Mouse (Mus musculus): Measurements from ENCODE around the gene Trim43a. TPM values are rescaled to one million over a fixed set of nuclear protein-coding genes. Genes with fewer than 3 reads are reported as not detected.

Trim43a gene
- total and polyA plus RNA-seq, 3 experiments, result 0.13 TPM; not detected in 2

DNA sequence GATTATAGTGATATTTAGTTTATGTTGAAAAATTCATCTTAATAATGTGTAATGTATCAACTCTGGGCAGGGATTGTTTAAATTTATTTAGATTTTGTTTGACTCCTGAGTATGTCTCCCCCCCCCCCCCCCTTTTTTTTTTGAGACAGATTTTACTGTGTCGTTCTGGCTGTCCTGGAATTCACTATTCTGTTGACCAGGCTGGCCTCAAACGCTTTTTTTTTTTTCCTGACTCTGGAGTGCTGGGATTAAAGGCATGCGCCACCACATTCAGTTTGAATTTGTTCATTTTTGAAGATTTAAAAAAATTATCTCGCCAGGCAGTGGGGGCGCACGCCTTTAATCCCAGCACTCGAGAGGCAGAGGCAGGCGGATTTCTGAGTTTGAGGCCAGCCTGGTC lies 34.0 kb upstream of the Trim43a start:
- Histone ChIP-seq H3K27me3 (ENCODE audit: control insufficient read depth, insufficient read depth, low read length) (no peaks in the 10 kb centered on the region), H3K36me3 (ENCODE audit: control insufficient read depth, insufficient read depth, low read length) (peaks cover 4% of the 10 kb centered on the region), H3K79me2 (replicated peaks; ENCODE audit: control insufficient read depth, insufficient read depth, low read length) (0 out of 2 replicates have a peak, but pooled peaks cover 3% of the 10 kb centered on the region), H3K9ac (ENCODE audit: low read depth, low read length) (no peak overlapping the region), H3K27ac (no peak overlapping the region), H3K4me3 (no peak overlapping the region), H3K4me1 (ENCODE audit: control insufficient read depth, insufficient read depth, low read length) (peaks cover 3% of the 10 kb centered on the region)
- 57% methylated on average over 8 of the region's 8 CpGs for WGBS
- DNase-seq, result no peak
- intact Hi-C loops (cut with DNase I), result loop anchor here (1.0 to 10.0 kb wide), 4 partner anchors 23 to 304 kb away; no protein-coding TSS in a partner anchor
- TF ChIP-seq CTCF (IDR thresholded peaks at IDR 0.05) (no peak), POLR2A (IDR thresholded peaks at IDR 0.05; ENCODE audit: insufficient read depth, low read depth, low read length) (no peak), EP300 (IDR thresholded peaks at IDR 0.05; ENCODE audit: insufficient read depth, low read depth, low read length) (no peak)

DNA sequence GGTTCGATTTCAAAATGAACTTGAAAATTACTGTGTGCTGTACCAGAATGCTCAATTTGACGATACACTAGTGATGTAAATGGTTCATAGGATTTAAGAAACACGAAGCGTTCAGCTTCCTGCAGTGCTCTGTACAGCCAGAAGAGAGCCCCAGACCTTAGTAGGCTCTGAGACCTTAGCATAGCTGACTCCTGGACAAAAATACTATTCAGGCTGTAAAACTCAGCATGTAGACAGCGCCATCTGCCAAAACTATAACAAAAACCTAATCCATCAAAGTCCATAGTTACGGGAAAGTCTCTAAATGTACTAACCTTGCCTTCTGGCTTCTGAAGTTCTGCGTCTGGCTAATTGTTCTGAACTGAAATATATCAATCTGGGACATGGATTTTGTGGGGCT lies 33.4 kb upstream of the Trim43a start:
- Histone ChIP-seq H3K27me3 (ENCODE audit: control insufficient read depth, insufficient read depth, low read length) (no peaks in the 10 kb centered on the region), H3K27ac (peak overlapping the region; percentile 92), H3K36me3 (ENCODE audit: control insufficient read depth, insufficient read depth, low read length) (peaks cover 4% of the 10 kb centered on the region), H3K4me3 (peak overlapping the region; percentile 85), H3K79me2 (replicated peaks; ENCODE audit: control insufficient read depth, insufficient read depth, low read length) (0 out of 2 replicates have a peak, but pooled peaks cover 3% of the 10 kb centered on the region), H3K9ac (ENCODE audit: low read depth, low read length) (peak overlapping the region; percentile 47; the same call in 1 of the 2 replicates), H3K4me1 (ENCODE audit: control insufficient read depth, insufficient read depth, low read length) (peaks cover 3% of the 10 kb centered on the region)
- WGBS, result 16% methylated on average over 7 of the region's 7 CpGs
- intact Hi-C loops (cut with DNase I), result loop anchor here (1.0 to 10.0 kb wide), 4 partner anchors 24 to 305 kb away; no protein-coding TSS in a partner anchor
- DNase-seq, result peak in 1 of 2 experiments; percentile 25
- TF ChIP-seq CTCF (IDR thresholded peaks at IDR 0.05), result peak; percentile 76
- TF ChIP-seq POLR2A (IDR thresholded peaks at IDR 0.05; ENCODE audit: insufficient read depth, low read depth, low read length), result no peak

DNA sequence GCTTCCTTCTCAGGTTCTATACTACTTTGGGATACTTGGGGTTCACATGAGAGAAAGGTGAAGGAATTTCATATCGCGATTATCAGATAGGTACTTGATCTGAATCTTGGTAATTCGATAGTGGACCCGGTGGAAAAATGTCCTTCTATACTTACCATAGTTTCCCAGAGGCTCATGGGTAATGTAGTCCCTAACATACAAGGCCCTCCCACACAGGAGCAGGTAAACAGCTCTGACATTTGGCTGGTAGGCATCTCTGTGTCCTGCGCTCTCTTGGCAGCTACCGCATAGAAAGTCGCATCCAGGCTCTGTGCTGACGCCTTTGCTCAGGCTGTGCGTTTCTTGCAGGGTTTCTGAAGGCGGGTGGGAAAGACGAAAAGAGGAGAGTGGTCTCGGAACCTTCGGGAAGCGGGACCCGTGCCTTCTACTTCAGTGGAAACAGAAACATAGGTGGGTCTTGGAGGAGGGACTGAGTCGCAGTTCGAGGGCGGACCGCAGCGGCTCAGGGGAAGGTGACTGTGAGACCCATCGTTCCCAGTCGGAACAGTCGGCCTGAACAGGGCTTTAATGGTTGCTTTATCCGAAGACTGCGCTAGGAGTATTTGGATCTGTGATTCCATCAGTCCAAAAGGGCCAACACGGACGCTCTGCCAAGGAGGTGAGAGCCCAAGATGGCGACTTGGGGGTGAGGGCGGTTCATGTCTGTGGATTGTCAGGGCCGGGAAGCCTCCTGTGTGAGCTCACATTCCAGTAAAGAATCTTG lies 32.7 kb upstream of the Trim43a start, which contains the start of gene Zfp949:
TSS of gene Zfp949 (plus strand) at position 170 of the 763 bp plus-strand sequence.
- Histone ChIP-seq H3K4me3 (peak within 1 kb of the TSS; percentile 85), H3K36me3 (ENCODE audit: control insufficient read depth, insufficient read depth, low read length) (peaks cover 4% of the 10 kb centered on the region), H3K79me2 (replicated peaks; ENCODE audit: control insufficient read depth, insufficient read depth, low read length) (0 out of 2 replicates have a peak, but pooled peaks cover 3% of the 10 kb centered on the region), H3K27me3 (ENCODE audit: control insufficient read depth, insufficient read depth, low read length) (no peaks in the 10 kb centered on the region), H3K27ac (peak within 1 kb of the TSS; percentile 92), H3K9ac (ENCODE audit: low read depth, low read length) (peak within 1 kb of the TSS; percentile 73), H3K4me1 (ENCODE audit: control insufficient read depth, insufficient read depth, low read length) (peaks cover 3% of the 10 kb centered on the region)
- TF ChIP-seq POLR2A (IDR thresholded peaks at IDR 0.05; ENCODE audit: insufficient read depth, low read depth, low read length), result peak; percentile 81
- no peak for TF ChIP-seq EP300 (IDR thresholded peaks at IDR 0.05; ENCODE audit: insufficient read depth, low read depth, low read length)
- TF ChIP-seq CTCF (IDR thresholded peaks at IDR 0.05), result no peak
- peak; percentile 73 to 75 for DNase-seq
- intact Hi-C loops (cut with DNase I), result loop anchor here (1.0 to 10.0 kb wide), 5 partner anchors 25 to 306 kb away; partner anchors contain the start of gene Snx14
- under 1% methylated on average over 30 of the region's 30 CpGs for WGBS

DNA sequence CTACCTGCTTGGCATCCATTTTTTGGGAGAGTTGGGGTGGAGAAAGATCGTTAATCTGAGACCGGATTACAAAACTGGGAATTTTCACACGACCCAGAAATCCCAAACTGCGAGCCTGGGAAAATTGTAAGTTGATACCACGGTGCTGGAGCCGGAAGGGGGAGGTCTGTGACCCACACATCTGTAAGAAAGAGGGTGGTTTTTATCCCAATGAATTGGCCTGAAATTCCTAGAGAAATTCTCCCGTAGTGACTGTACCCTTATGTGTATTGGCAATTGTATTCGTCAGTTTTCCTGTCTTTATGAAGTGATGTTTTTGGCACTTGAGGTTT lies 32.1 kb upstream of the Trim43a start:
- peaks cover 3% of the 10 kb centered on the region for H3K4me1 ChIP-seq (ENCODE audit: control insufficient read depth, insufficient read depth, low read length)
- intact Hi-C loops (cut with DNase I), result loop anchor here (2.0 to 10.0 kb wide), 3 partner anchors 110 to 306 kb away; partner anchors contain the start of gene Snx14
- DNase-seq, result no peak
- peak overlapping the region; percentile 85 for H3K4me3 ChIP-seq
- TF ChIP-seq EP300 (IDR thresholded peaks at IDR 0.05; ENCODE audit: insufficient read depth, low read depth, low read length) (no peak), CTCF (IDR thresholded peaks at IDR 0.05) (no peak), POLR2A (IDR thresholded peaks at IDR 0.05; ENCODE audit: insufficient read depth, low read depth, low read length) (no peak)
- under 1% methylated on average over 8 of the region's 8 CpGs for WGBS
- H3K79me2 ChIP-seq (replicated peaks; ENCODE audit: control insufficient read depth, insufficient read depth, low read length), result 0 out of 2 replicates have a peak, but pooled peaks cover 3% of the 10 kb centered on the region
- H3K27me3 ChIP-seq (ENCODE audit: control insufficient read depth, insufficient read depth, low read length), result no peaks in the 10 kb centered on the region
- peak overlapping the region; percentile 73 for H3K9ac ChIP-seq (ENCODE audit: low read depth, low read length)
- H3K27ac ChIP-seq, result peak overlapping the region; percentile 92
- peaks cover 4% of the 10 kb centered on the region for H3K36me3 ChIP-seq (ENCODE audit: control insufficient read depth, insufficient read depth, low read length)

GRCm38 (mm10) chr9:88553071-88553470 lies 27.6 kb upstream of the Trim43a start:
- Histone ChIP-seq H3K36me3 (ENCODE audit: control insufficient read depth, insufficient read depth, low read length) (peaks cover 11% of the 10 kb centered on the region), H3K27me3 (ENCODE audit: control insufficient read depth, insufficient read depth, low read length) (no peaks in the 10 kb centered on the region), H3K4me3 (no peak overlapping the region), H3K4me1 (ENCODE audit: control insufficient read depth, insufficient read depth, low read length) (peaks cover 3% of the 10 kb centered on the region), H3K27ac (no peak overlapping the region), H3K79me2 (replicated peaks; ENCODE audit: control insufficient read depth, insufficient read depth, low read length) (0 out of 2 replicates have a peak, but pooled peaks cover 3% of the 10 kb centered on the region), H3K9ac (ENCODE audit: low read depth, low read length) (no peak overlapping the region)
- WGBS, result 97% methylated on average over 14 of the region's 14 CpGs
- no peak for TF ChIP-seq POLR2A (IDR thresholded peaks at IDR 0.05; ENCODE audit: insufficient read depth, low read depth, low read length)
- no peak for TF ChIP-seq CTCF (IDR thresholded peaks at IDR 0.05)
- TF ChIP-seq EP300 (IDR thresholded peaks at IDR 0.05; ENCODE audit: insufficient read depth, low read depth, low read length), result no peak
- intact Hi-C loops (cut with DNase I), result no loop called here
- DNase-seq, result no peak

DNA sequence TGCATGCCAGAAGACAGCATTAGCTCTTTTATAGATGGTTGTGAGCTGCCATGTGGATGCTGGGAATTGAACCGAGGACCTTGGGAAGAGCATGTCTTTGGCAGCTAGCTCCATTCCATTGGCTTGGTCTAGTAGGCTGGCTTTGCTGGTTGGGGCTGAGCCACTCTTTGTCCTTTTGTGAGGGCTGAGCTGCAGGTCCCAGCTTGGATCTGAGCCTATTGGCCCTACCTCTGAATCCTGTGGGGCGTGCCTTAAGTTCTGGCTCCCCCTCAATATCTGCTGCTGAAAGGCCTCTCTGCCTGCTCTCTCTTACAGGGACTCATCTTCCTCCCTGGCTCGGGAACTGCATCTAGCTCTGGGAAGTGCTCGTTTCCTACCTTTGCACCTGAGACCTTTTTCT lies 22.5 kb upstream of the Trim43a start:
- Histone ChIP-seq H3K9ac (ENCODE audit: low read depth, low read length) (no peak overlapping the region), H3K79me2 (replicated peaks; ENCODE audit: control insufficient read depth, insufficient read depth, low read length) (no peaks in the 10 kb centered on the region), H3K27me3 (ENCODE audit: control insufficient read depth, insufficient read depth, low read length) (no peaks in the 10 kb centered on the region), H3K4me1 (ENCODE audit: control insufficient read depth, insufficient read depth, low read length) (no peaks in the 10 kb centered on the region), H3K36me3 (ENCODE audit: control insufficient read depth, insufficient read depth, low read length) (peaks cover 8% of the 10 kb centered on the region), H3K4me3 (no peak overlapping the region), H3K27ac (no peak overlapping the region)
- no peak for DNase-seq
- WGBS, result 76% methylated on average over 4 of the region's 4 CpGs
- intact Hi-C loops (cut with DNase I), result no loop called here
- TF ChIP-seq EP300 (IDR thresholded peaks at IDR 0.05; ENCODE audit: insufficient read depth, low read depth, low read length), result no peak
- no peak for TF ChIP-seq POLR2A (IDR thresholded peaks at IDR 0.05; ENCODE audit: insufficient read depth, low read depth, low read length)
- TF ChIP-seq CTCF (IDR thresholded peaks at IDR 0.05), result no peak
